Mouse (Mus musculus) C2C12 (cell line): Measurements from ENCODE around the gene Adora2b. TPM values are rescaled to one million over a fixed set of nuclear protein-coding genes. Genes with fewer than 3 reads are reported as not detected.

Experiments used
- H3K27me3 ChIP-seq: one replicate; pipeline ENCODE4 v1.6.1; 2011; ENCODE audit not compliant: control insufficient read depth, insufficient read depth, insufficient read length
- H3K36me3 ChIP-seq: one replicate; pipeline ENCODE4 v1.6.1; 2011; ENCODE audit not compliant: control insufficient read depth, insufficient read depth
- H3K4me3 ChIP-seq: one replicate; pipeline ENCODE4 v1.5.1; 2011; ENCODE audit warnings: mild to moderate bottlenecking, control low read depth; ENCODE audit not compliant: poor library complexity, insufficient read depth, severe bottlenecking
- H3K79me2 ChIP-seq: one replicate; pipeline ENCODE4 v1.6.1; 2011; ENCODE audit not compliant: control insufficient read depth, insufficient read depth
- H3K79me3 ChIP-seq: one replicate; pipeline ENCODE4 v1.6.1; 2011; ENCODE audit warnings: low read depth, control low read depth
- H3ac ChIP-seq: one replicate; pipeline ENCODE3; 2011; ENCODE audit warnings: low read depth; ENCODE audit not compliant: control insufficient read depth, insufficient read length
- CEBPB ChIP-seq: IDR thresholded peaks from one replicate; pipeline ENCODE4 v1.6.1; 2011; ENCODE audit warnings: low read depth, mild to moderate bottlenecking, control low read depth, moderate library complexity
- CTCF ChIP-seq: IDR thresholded peaks from one replicate; pipeline ENCODE4 v1.5.1; 2011; ENCODE audit not compliant: control insufficient read depth, insufficient read depth, insufficient read length
- FOSL1 ChIP-seq: IDR thresholded peaks from one replicate; pipeline ENCODE4 v1.8.0; 2011; ENCODE audit warnings: mild to moderate bottlenecking, low read length; ENCODE audit not compliant: poor library complexity, insufficient read depth, severe bottlenecking
- MAX ChIP-seq: IDR thresholded peaks from one replicate; pipeline ENCODE4 v1.6.1; 2011; ENCODE audit warnings: mild to moderate bottlenecking, control low read depth
- MYOD1 ChIP-seq: IDR thresholded peaks from one replicate; pipeline ENCODE4 v1.6.1; 2011; ENCODE audit warnings: low read depth; ENCODE audit not compliant: control insufficient read depth, insufficient read length
- MYOG ChIP-seq: IDR thresholded peaks from one replicate; pipeline ENCODE4 v1.6.1; 2011; ENCODE audit not compliant: control insufficient read depth, insufficient read length; ENCODE audit errors: extremely low read depth
- USF1 ChIP-seq: IDR thresholded peaks from one replicate; pipeline ENCODE4 v1.6.1; 2011; ENCODE audit warnings: low read depth, mild to moderate bottlenecking, control low read depth, moderate library complexity
- polyA plus RNA-seq: library from polyadenylated mRNA; unstranded; fragments of >200 nt; fragmentation: generic; extraction: Trizol; gene quantifications from one replicate; pipeline ENCODE4 v1.2.1, GENCODE M21; 2012; ENCODE audit warnings: missing spikeins

Adora2b gene
- polyA plus RNA-seq, 1 experiment, result 3.7 TPM

DNA sequence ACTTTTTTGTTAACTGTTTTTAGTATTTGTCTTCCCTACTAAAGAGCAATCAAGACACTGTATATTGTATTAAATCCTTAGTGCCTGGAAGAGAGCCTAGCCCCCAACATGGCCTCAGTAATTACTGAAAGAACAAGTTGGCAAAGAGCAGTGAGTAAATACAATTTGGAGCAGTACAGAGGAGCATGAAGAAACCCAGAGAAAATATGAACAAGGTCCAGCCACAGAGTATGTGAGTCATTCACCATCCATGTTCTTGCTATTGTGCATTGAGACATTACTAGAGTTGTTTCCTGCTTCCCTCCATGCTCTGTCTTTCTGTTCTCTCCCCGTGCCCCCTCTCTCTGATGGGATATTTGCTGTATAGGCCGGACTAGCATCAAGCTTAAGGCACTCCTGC, 45.3 kb downstream of the Adora2b start:
- H3K4me3 ChIP-seq, result no peak overlapping the region
- H3K27me3 ChIP-seq, result no peaks in the 10 kb centered on the region
- H3K79me2 ChIP-seq, result no peaks in the 10 kb centered on the region
- H3K79me3 ChIP-seq, result no peaks in the 10 kb centered on the region
- TF ChIP-seq CTCF, result no peak
- no peak for TF ChIP-seq MYOG
- TF ChIP-seq CEBPB, result no peak
- no peak for TF ChIP-seq FOSL1
- no peak for TF ChIP-seq MAX
- no peak for TF ChIP-seq USF1
- TF ChIP-seq MYOD1, result no peak
- H3ac ChIP-seq, result no peak overlapping the region
- H3K36me3 ChIP-seq, result peaks cover 75% of the 10 kb centered on the region

DNA sequence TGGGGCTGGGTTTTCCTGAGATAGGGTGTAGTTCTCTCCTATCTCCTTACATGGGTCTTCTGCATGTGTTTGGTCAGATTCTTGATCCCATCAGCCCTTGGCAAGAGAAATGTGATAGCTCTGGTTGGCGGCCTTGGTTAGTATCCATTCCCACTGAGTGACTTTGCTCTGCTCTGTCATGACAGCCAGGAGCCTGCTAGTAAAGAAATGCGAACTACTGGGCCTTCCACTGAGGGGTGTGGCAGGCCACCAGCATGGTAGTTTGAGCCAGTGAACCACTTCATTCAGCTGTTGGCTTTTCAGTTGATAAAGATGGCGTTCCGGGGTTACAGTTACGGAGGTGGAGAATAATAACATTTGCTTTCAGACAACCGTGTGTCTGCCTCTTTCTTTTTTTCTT, 50.1 kb downstream of the Adora2b start:
- H3K79me3 ChIP-seq, result no peaks in the 10 kb centered on the region
- TF ChIP-seq USF1 (no peak), MYOD1 (no peak), MAX (no peak), FOSL1 (no peak), MYOG (no peak), CEBPB (no peak)
- H3K79me2 ChIP-seq, result no peaks in the 10 kb centered on the region
- H3K36me3 ChIP-seq, result peaks cover 43% of the 10 kb centered on the region
- H3ac ChIP-seq, result no peak overlapping the region
- H3K27me3 ChIP-seq, result no peaks in the 10 kb centered on the region
- H3K4me3 ChIP-seq, result no peak overlapping the region

DNA sequence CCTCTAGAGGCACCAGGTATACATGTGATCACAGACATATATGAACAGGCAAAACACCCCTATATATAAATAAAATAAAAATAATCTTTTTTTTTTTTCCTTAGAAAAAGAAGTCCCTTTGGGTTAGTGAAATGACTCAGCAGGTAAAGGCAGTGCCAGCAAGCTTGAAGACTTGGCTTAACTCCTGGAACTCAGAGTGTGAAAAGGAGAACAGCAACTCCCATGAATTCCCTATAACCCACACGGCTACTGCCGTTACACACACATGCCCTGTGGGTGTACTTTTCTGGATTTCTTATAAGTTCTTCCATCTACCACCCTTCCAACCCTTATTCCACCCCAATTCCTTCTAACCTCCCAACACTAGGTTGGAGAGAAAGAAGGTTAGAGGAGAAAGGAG, 57.1 kb downstream of the Adora2b start:
- peaks cover 61% of the 10 kb centered on the region for H3K36me3 ChIP-seq
- H3K27me3 ChIP-seq, result no peaks in the 10 kb centered on the region
- H3K4me3 ChIP-seq, result no peak overlapping the region
- no peaks in the 10 kb centered on the region for H3K79me3 ChIP-seq
- no peaks in the 10 kb centered on the region for H3K79me2 ChIP-seq
- TF ChIP-seq MYOD1, result no peak
- H3ac ChIP-seq, result no peak overlapping the region

DNA sequence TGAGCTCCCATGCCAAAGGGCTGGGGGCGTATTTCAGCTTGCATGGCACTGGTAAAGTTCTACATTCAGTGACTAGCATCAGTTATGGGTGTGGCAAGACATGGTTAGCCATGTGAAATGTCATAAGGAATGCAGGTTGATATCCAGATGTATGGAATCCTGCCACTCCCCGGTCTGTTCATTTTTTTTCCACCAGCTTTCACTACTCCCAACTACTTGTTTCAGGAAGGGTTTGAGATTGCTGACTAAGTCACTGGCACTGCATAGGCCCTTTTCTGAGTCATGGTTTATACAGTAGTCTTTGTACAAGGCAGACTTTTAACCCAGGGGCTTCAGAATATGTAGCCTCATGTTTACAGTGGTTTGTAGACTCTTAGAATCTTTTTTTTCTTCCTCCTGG, 60.5 kb downstream of the Adora2b start:
- Histone ChIP-seq H3K4me3 (no peak overlapping the region), H3K27me3 (no peaks in the 10 kb centered on the region), H3K36me3 (peaks cover 82% of the 10 kb centered on the region), H3ac (no peak overlapping the region), H3K79me3 (no peaks in the 10 kb centered on the region), H3K79me2 (no peaks in the 10 kb centered on the region)
- no peak for TF ChIP-seq MAX
- TF ChIP-seq MYOD1, result no peak

DNA sequence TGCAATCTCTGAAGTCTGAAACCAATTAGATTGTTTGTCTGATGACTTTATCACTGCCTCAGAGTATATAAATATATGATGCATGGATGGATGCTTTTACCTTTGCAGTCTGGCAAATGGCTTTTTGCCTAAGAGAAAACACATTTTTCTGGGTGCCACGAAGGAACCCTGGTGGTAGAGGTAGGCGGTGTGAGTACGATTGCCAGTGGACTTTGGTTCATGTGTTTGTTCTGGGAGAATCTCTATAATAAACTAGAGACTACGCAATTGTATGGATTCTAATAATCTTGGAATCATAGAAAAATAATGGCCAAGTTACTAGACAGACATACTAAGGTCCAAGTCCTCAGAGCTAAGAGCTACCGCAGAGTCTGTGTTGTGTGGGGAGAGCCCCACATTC, 66.2 kb downstream of the Adora2b start:
- Histone ChIP-seq H3ac (no peak overlapping the region), H3K79me3 (no peaks in the 10 kb centered on the region), H3K4me3 (no peak overlapping the region), H3K79me2 (no peaks in the 10 kb centered on the region), H3K27me3 (no peaks in the 10 kb centered on the region), H3K36me3 (peaks cover 81% of the 10 kb centered on the region)
- no peak for TF ChIP-seq CTCF
- no peak for TF ChIP-seq MYOG
- no peak for TF ChIP-seq MYOD1
- TF ChIP-seq CEBPB, result no peak
- no peak for TF ChIP-seq MAX
- TF ChIP-seq USF1, result no peak
- TF ChIP-seq FOSL1, result no peak

Other genes starting within 250 kb of the Adora2b start
- gene Zswim7, start 32.4 kb downstream of the Adora2b start, polyA plus RNA-seq, result 38.0 TPM
- 8.6 TPM for gene Ttc19, start 32.5 kb downstream of the Adora2b start, polyA plus RNA-seq
- 4.5 TPM for gene Pigl, start 209.5 kb downstream of the Adora2b start, polyA plus RNA-seq
- 33.6 TPM for gene Ncor1, start 209.6 kb downstream of the Adora2b start, polyA plus RNA-seq